Mouse (Mus musculus): ENCODE data around the gene Catsperg2.

GRCm38 (mm10) chr7:29681868-29682267 lies 45.0 kb downstream of the Catsperg2 start:
- TF ChIP-seq CTCF (IDR thresholded peaks at IDR 0.05) (peak; percentile 35), EP300 (IDR thresholded peaks at IDR 0.05) (no peak)
